Mouse (Mus musculus): ENCODE data around the gene Limch1.

DNA sequence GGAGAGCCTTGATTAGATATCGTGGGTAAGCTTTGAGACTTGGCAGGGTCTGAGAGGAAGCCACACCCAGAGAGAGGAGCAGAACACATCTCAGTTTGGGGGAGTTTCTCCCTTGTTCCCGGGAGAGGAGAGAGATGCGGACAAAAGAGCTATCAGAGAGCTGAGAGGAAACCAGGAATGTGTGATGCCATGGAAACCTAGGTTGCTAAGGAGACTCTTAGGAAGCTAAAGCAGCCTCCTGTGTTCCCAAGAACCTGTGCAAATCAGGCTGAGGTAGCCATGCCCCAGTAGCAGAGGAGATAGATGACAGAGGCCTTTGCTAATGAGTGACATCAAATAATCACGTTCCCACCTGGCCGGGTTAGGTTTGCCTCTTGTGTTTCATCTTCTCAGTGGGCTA, 119.6 kb downstream of the Limch1 start:
- TF ChIP-seq CTCF (IDR thresholded peaks at IDR 0.05) (no peak), EP300 (IDR thresholded peaks at IDR 0.05) (no peak)
